Mouse (Mus musculus): ENCODE measurements around the gene Fam84a. TPM values are rescaled to one million over a fixed set of nuclear protein-coding genes. Genes with fewer than 3 reads are reported as not detected.

Fam84a gene
- polyA plus RNA-seq, 1 experiment from 2014 or later = 14.3 TPM

DNA sequence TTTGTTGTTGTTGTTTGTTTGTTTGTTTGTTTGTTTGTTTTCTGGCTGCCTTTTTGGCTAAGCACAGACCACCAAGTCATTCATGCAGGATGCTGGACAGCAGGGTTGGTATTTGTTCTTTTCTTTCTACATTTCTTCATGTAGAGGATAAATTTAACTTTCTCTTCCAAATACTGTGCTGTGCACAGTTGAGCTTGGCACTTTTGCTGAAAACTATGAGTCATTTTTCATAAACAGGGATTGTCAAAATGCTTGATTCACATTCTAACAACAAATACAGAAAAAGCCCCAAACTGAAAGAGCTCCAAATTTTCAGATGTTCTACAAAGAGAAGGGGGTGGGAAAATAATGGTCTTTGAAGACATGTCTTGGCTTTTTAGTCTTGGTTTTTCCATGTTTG lies 54.9 kb downstream of the Fam84a start:
- no peak for ATAC-seq (ENCODE audit: low FRiP score, low read depth)
- Histone ChIP-seq H3K27ac (no peak overlapping the region), H3K36me3 (no peaks in the 10 kb centered on the region)

More for the DNA sequence above, 54.9 kb downstream of the Fam84a start:
- Histone ChIP-seq H3K9me3 (no peaks in the 10 kb centered on the region), H3K4me2 (replicated peaks) (no peak overlapping the region), H3K4me3 (no peak overlapping the region), H3K27me3 (no peaks in the 10 kb centered on the region), H3K9ac (no peak overlapping the region), H3K4me1 (no peaks in the 10 kb centered on the region)

Data from limb, embryonic 13.5 days (tissue).